Mouse (Mus musculus) forebrain, embryonic 14.5 days (tissue): ENCODE measurements around the gene Gm49416. TPM values are rescaled to one million over a fixed set of nuclear protein-coding genes. Genes with fewer than 3 reads are reported as not detected.
"Not testable (repeated sequence)": the region's sequence is repeated elsewhere in the genome, so short reads cannot be mapped to it uniquely, and the experiment has no call there.

Source experiments
- ATAC-seq: fragments of 200-750 bp; cut with Nextera tagmentation; 2 replicates; pipeline ENCODE4 v1.8.0; 2017; ENCODE audit warnings: mild to moderate bottlenecking, moderate library complexity
- DNase-seq: peaks from one replicate; pipeline ENCODE4 v3.0.0-alpha.2; 2015; ENCODE audit warnings: low spot score
- H3K27ac ChIP-seq: fragments of 300-500 bp; sonication (generic); 2 replicates; pipeline ENCODE4 v1.5.1; 2014; ENCODE audit warnings: low read depth, mild to moderate bottlenecking, control low read depth, low read length, moderate library complexity
- H3K27me3 ChIP-seq: fragments of 300-500 bp; sonication (generic); replicated peaks from 2 replicates; pipeline ENCODE4 v1.6.1; 2014; ENCODE audit warnings: low read length, control low read depth, mixed read lengths; ENCODE audit not compliant: control insufficient read depth, insufficient read depth
- H3K36me3 ChIP-seq: fragments of 300-500 bp; sonication (generic); 2 replicates; pipeline ENCODE4 v1.6.1; 2014; ENCODE audit warnings: low read length, control low read depth; ENCODE audit not compliant: control insufficient read depth, insufficient read depth
- H3K4me1 ChIP-seq: fragments of 300-500 bp; sonication (generic); 2 replicates; pipeline ENCODE4 v1.6.1; 2014; ENCODE audit warnings: antibody characterized with exemption, low read length, control low read depth; ENCODE audit not compliant: control insufficient read depth, insufficient read depth
- H3K4me2 ChIP-seq: fragments of 300-500 bp; sonication (generic); 2 replicates; pipeline ENCODE4 v1.6.1; 2014; ENCODE audit warnings: mild to moderate bottlenecking, control low read depth, low read length
- H3K4me3 ChIP-seq: fragments of 300-500 bp; sonication (generic); 2 replicates; pipeline ENCODE4 v1.5.1; 2014; ENCODE audit warnings: low read depth, low read length, control low read depth
- H3K9ac ChIP-seq: fragments of 300-500 bp; sonication (generic); 2 replicates; pipeline ENCODE4 v1.6.1; 2014; ENCODE audit warnings: mild to moderate bottlenecking, low read length, control low read depth, moderate library complexity
- H3K9me3 ChIP-seq: fragments of 300-500 bp; sonication (generic); replicated peaks from 2 replicates; pipeline ENCODE4 v1.6.1; 2016; ENCODE audit warnings: low read length, control low read depth, mixed read lengths; ENCODE audit not compliant: control insufficient read depth
- WGBS: fragments of 180-500 bp; shearing (Covaris S2); extraction: QIAGEN DNeasy Blood & Tissue Kit; methylation state at CpG from one replicate; pipeline ENCODE4 v1.1.7; 2014; 5-methylcytosine and 5-hydroxymethylcytosine counted together
- polyA plus RNA-seq: library from polyadenylated mRNA; unstranded; fragments of >200 nt; fragmentation: Nextera tagmentation; extraction: Ambion mirVana; gene quantifications from 2 replicates; pipeline ENCODE4 v1.2.1, GENCODE M21; 2014

The Gm49416 gene
- polyA plus RNA-seq, 1 experiment from 2014 or later, result not detected

DNA sequence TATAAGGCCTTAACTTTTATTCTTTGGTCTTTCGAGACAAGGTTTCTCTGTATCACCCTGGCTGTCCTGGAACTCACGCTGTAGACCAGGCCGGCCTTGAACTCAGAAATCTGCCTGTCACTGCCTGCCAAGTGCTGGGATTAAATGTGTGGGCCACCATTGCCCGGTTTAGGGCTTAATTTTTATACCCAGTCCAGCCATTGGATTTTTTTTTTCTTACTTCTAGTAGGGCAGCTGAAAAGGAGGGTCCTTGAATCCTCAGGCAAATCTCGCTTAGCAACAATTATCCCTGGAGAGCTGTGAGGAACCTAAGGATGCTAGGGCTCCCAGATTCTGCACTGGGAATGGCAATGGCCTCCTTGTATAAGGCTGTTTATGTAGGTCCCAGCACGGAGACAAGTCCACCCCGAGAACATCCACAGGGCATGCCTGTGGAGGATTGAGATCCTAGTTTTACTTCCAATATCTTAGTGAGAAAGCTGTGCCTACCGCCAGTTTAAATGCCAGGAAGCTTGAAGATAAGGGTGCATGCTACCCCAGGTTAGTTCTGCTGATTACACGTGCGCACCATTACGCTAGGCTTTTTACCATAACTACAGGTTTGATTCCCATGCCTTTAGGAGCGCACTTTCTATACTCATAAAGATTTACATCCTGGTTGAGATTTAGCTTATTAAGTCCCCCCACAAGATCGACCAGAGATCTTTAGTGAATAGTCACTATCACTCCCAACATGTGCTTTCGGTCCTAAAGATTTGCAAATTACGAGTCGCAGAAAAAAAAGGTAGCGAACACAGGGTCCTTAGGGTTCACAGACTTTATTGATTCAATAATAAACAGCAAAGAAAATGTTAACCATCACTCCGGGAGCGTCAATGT, 902 bp upstream of the Gm49416 start:
- ATAC-seq (no peak), DNase-seq (peak; percentile 13)
- Histone ChIP-seq H3K9ac (peak overlapping the region; percentile 77), H3K36me3 (peaks cover 7% of the 10 kb centered on the region; the same call in 1 of the 2 replicates), H3K4me1 (peaks cover 9% of the 10 kb centered on the region; the same call in 1 of the 2 replicates), H3K27ac (peak overlapping the region; percentile 67), H3K27me3 (no peaks in the 10 kb centered on the region), H3K4me3 (peak overlapping the region; percentile 67), H3K9me3 (no peaks in the 10 kb centered on the region), H3K4me2 (peak overlapping the region; percentile 76)
- 17% methylated on average over 19 of the region's 19 CpGs for WGBS

DNA sequence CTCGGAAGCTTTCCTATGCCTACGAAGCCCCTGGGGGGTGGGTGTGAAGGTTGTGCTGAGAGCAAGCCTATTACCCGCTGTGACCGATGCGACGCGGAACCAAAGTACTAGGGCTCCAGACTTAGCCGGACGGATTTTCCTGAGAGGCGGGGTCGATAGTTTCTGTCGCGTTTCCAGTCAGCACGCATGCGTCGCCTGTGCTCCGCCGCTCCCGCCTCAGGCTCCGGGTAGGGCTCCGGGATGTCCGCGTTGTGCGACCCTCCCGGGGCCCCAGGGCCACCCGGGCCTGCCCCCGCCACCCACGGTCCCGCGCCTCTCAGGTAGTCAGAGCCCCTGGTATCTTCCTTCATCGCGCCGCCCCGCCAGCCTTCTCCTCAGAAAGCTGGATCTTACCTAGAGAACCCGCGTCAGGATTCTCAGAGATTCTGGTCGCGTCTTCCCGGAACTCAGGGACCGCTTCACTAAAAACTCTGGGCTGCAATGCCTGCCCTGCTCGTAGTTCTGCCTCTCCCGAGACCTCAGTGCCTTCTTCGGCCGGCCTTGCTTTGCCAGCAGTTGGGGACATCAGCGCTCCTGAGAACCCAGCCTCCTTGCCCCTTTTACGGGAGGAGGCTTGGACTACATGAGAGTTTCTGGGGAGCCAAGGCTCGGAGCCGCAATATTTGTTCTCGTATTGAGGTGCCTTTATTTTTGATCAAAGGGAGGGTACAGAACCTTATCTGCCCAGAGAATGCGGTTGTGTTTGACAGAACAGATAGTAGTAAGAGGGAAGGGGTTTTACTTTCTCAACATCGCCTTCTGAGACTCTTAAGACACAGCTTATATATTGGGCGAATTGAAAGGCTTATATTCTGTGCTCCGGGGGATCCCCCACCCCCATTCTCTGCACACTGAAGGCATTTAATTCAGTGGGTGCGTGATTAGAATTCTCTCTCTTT, 4.4 kb downstream of the Gm49416 start, which contains the start of gene Ints5:
Ints5 (plus strand) TSS at position 177 of the 938 bp plus-strand sequence.
- Histone ChIP-seq H3K4me3 (peak within 1 kb of the TSS; percentile 79), H3K27ac (peak within 1 kb of the TSS; percentile 71), H3K9me3 (no peaks in the 10 kb centered on the region), H3K4me2 (peak within 1 kb of the TSS; percentile 77), H3K27me3 (no peaks in the 10 kb centered on the region), H3K36me3 (peaks cover 30% of the 10 kb centered on the region), H3K9ac (peak within 1 kb of the TSS; percentile 93), H3K4me1 (peaks cover 19% of the 10 kb centered on the region)
- ATAC-seq (peak; percentile 57), DNase-seq (peak; percentile 92)
- WGBS, result 3% methylated on average over 54 of the region's 54 CpGs

DNA sequence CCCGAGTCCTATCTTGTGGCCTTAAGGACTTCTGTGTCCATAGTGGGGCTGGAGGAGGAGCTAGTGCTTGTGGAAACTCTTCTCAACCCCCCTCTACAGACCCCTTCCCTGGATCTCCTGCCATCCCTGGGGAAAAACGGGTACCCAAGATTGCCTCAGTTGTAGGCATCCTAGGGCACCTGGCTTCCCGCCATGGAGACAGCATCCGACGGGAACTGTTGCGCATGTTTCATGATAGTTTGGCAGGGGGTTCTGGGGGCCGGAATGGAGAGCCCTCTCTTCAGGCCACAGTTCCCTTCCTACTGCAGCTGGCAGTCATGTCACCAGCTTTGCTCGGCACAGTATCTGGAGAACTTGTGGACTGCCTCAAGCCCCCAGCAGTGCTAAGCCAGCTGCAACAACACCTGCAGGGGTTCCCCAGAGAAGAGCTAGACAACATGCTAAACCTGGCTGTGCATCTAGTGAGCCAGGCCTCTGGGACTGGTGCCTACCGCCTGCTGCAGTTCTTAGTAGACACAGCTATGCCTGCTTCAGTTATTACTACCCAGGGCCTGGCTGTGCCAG, 6.8 kb downstream of the Gm49416 start:
- ATAC-seq, result no peak
- Histone ChIP-seq H3K27me3 (no peaks in the 10 kb centered on the region), H3K4me1 (peaks cover 24% of the 10 kb centered on the region), H3K36me3 (peaks cover 25% of the 10 kb centered on the region), H3K4me3 (no peak overlapping the region), H3K4me2 (no peak overlapping the region), H3K9me3 (no peaks in the 10 kb centered on the region), H3K27ac (no peak overlapping the region), H3K9ac (no peak overlapping the region)
- DNase-seq, result no peak
- WGBS, result 92% methylated on average over 9 of the region's 9 CpGs

DNA sequence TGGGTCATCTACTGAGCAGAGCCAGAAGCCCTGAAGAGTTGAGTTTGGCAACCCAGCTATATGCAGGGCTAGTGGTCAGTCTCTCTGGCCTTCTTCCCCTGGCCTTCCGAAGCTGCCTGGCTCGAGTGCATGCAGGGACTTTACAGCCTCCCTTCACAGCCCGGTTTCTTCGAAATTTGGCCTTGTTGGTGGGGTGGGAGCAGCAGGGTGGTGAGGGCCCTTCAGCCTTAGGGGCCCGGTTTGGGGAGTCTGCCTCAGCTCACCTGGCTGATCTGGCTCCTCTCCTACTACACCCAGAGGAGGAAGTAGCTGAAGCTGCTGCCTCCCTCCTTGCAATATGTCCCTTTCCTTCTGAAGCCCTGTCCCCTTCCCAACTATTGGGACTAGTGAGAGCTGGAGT, 7.5 kb downstream of the Gm49416 start:
- H3K4me2 ChIP-seq, H3K9me3 ChIP-seq, H3K27me3 ChIP-seq, H3K9ac ChIP-seq, ATAC-seq, H3K4me3 ChIP-seq, H3K27ac ChIP-seq, DNase-seq: not testable (repeated sequence)
- WGBS, result 96% methylated on average over 5 of the region's 5 CpGs
- Histone ChIP-seq H3K4me1 (peaks cover 24% of the 10 kb centered on the region), H3K36me3 (peaks cover 22% of the 10 kb centered on the region)

DNA sequence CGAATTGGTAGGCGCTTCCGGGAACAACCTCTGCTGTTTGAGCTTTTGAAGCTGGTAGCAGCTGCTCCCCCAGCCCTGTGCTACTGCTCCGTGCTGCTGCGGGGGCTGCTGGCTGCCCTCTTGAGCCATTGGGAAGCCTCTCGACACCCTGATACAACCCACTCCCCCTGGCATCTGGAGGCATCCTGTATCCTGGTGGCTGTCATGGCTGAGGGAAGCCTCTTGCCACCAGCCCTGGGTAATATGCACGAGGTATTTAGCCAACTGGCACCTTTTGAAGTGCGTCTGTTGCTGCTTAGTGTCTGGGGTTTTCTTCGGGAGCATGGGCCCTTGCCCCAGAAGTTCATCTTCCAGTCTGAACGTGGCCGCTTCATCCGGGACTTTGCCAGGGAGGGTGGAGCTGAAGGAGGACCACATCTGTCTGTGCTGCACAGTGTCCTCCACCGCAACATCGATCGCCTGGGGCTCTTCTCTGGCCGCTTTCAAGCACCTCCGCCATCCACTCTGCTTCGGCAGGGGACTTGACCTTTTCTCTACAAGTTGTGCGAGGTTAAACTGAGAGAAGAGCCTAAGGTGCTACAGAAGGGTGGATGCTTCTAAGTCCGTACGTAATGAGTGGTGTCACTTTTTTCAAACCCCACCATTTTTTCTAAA, 8.6 kb downstream of the Gm49416 start:
- Histone ChIP-seq H3K27ac (peak overlapping the region; percentile 74), H3K4me1 (peaks cover 24% of the 10 kb centered on the region)
- DNase-seq, result peak; percentile 32

DNA sequence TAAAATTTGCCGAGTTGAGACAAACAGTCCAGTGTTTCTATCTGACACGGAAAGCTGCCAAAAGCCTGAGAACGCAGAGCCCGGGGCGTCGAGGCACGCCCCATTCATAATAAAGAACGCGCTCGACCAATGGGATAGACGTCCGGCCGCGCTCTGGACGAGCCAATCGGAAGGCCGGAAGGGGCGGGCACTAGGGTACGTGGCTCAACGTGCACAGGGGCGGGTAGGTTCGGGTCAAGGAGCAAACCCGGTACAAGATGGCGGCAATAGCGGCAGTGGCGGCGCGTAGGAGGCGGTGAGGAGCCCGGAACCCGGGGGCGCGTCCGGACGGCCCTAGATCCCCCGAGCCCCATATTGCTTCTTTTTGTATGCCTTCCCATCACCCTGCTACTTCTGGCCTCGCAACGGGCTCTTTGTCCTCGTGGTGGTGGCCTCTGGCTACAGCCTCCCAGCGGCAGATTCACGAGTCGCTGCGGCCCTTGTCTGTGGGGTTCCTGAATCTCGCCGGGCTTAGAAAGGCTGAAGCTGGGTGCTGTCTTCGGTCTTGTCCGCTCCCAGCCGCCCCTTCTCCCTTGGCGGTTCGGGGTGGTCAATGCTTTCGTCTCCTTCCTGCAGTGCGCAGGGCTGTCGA, 9.3 kb downstream of the Gm49416 start, which contains the start of gene Ganab:
Ganab (plus strand) TSS at position 207 of the 631 bp plus-strand sequence.
- no peaks in the 10 kb centered on the region for H3K9me3 ChIP-seq
- under 1% methylated on average over 47 of the region's 53 CpGs for WGBS
- no peaks in the 10 kb centered on the region for H3K27me3 ChIP-seq
- ATAC-seq (peak; percentile 99), DNase-seq (peak; percentile 99)
- peak within 1 kb of the TSS; percentile 80 for H3K9ac ChIP-seq
- H3K27ac ChIP-seq, result peak within 1 kb of the TSS; percentile 74
- H3K4me1 ChIP-seq, result peaks cover 24% of the 10 kb centered on the region
- peak within 1 kb of the TSS; percentile 88 for H3K4me3 ChIP-seq
- H3K4me2 ChIP-seq, result peak within 1 kb of the TSS; percentile 94
- H3K36me3 ChIP-seq, result peaks cover 32% of the 10 kb centered on the region

More for the DNA sequence above, 8.6 kb downstream of the Gm49416 start:
- not testable (repeated sequence) for H3K27me3 ChIP-seq, H3K9me3 ChIP-seq
- peak; percentile 47 for ATAC-seq
- WGBS, result 27% methylated on average over 21 of the region's 21 CpGs
- peak overlapping the region; percentile 63 for H3K9ac ChIP-seq
- H3K4me2 ChIP-seq, result peak overlapping the region; percentile 94
- peaks cover 27% of the 10 kb centered on the region for H3K36me3 ChIP-seq
- peak overlapping the region; percentile 88 for H3K4me3 ChIP-seq

DNA sequence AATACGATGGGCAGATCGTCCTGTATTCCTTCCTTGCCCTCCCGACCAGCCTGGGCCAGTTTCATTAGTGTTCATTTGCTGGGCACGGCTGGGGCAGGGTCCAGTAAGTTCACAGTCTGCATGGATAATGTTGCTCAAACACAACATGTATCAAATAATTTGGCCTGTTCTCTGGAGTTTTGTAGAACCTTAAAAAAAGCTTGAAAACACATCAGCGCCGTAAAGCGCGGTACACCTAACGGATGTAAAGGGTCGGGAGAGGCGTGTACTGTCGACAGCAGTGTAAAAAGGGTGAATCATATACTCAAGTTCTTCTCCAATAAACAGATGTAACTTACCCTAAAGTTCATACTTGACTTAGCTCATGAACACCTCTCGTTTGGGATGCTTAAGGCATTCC, 9.8 kb downstream of the Gm49416 start:
- Histone ChIP-seq H3K9me3 (no peaks in the 10 kb centered on the region), H3K9ac (peak overlapping the region; percentile 80), H3K36me3 (peaks cover 38% of the 10 kb centered on the region), H3K4me2 (peak overlapping the region; percentile 94), H3K4me3 (peak overlapping the region; percentile 88), H3K27ac (peak overlapping the region; percentile 74; the same call in 1 of the 2 replicates), H3K4me1 (peaks cover 22% of the 10 kb centered on the region), H3K27me3 (no peaks in the 10 kb centered on the region)
- DNase-seq, result no peak
- no peak for ATAC-seq
- 18% methylated on average over 13 of the region's 13 CpGs for WGBS
